Mouse (Mus musculus) liver, embryonic 14.5 days (tissue): Measurements from ENCODE around the gene Rapgef4.
A peak's percentile ranks its signal among the peaks of the same experiment; 100 is the strongest.

Experiments used
- CTCF ChIP-seq: IDR thresholded peaks from 2 replicates; pipeline ENCODE4 v1.5.1; 2016; ENCODE audit warnings: antibody characterized with exemption, low read depth, control low read depth
- EP300 ChIP-seq: IDR thresholded peaks from 2 replicates; pipeline ENCODE4 v1.6.1; 2016; ENCODE audit warnings: antibody characterized with exemption, low read depth

- TF ChIP-seq CTCF: peak; percentile 27; the same call in 1 of the 2 replicates
- no peak for TF ChIP-seq EP300
These were observed 168.0 kb downstream of the Rapgef4 start for GRCm38 (mm10) chr2:72149059-72149458.
